Mouse (Mus musculus) cerebellum, postnatal 25 days (tissue): Measurements from ENCODE around the gene Hoxc4.

Experiments used
- DNase-seq, 2 experiments: peaks; one replicate each; pipeline ENCODE4 v3.0.0; 2021; ENCODE audit warnings: mixed read lengths in 2 of 2

The Hoxc4 gene

DNA sequence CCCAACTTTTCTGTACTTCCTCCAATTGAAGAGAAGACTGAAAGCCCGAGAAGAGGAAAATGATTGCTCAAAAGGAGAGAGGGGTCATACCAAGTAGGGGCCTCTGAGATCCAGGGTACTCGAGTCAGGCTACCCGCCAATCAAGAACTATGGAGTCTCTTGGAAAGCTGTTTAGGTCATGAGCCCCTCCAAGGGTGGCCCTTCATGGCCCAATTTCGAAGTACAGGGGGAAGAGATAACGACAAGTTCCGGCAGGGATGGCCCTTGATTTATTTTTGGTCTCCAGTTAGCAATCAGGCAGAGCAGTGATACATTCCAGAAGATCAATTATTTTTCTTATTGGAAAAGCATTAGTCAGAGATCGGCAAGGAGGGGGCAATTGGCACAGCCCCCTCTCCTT lies 27.0 kb upstream of the Hoxc4 start:
- DNase-seq, result no peak

DNA sequence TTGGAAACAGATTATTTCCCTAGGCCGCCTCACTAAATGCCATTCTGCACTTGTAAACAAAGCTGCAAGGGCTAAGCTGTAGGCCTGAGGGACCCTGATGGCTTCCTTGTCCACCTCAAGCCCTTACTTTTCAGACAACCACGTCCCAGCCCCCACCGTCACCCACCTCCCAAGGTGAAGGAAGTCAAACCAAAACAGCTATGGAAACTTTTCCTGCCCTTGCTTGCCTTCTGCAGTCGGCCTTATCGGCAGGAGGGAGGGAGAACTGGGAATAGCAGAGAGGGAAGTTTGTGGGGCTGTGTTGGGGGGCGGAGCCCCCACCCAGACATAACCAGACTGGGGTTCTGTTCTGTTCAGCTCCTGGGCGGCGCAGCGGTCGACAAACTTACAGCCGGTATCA lies 26.5 kb upstream of the Hoxc4 start:
- DNase-seq, result no peak

DNA sequence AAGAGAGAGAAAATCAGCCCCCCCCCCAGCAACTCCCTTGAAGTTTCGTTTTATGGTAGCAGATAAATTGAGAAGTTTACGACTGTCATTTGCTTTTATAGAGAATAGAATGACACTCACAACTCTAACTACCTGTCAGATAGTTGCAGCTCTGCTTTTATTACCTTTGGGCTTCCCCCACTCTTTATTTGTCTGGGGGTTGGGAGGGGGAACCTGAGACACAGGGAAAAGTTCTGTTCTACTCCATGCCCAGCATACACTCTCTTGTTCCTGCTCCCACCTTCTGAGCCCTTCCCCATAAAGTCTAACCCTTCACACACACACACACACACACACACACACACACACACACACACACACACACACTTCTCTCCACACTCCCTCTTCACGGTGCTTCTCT lies 25.9 kb upstream of the Hoxc4 start:
- no peak for DNase-seq

DNA sequence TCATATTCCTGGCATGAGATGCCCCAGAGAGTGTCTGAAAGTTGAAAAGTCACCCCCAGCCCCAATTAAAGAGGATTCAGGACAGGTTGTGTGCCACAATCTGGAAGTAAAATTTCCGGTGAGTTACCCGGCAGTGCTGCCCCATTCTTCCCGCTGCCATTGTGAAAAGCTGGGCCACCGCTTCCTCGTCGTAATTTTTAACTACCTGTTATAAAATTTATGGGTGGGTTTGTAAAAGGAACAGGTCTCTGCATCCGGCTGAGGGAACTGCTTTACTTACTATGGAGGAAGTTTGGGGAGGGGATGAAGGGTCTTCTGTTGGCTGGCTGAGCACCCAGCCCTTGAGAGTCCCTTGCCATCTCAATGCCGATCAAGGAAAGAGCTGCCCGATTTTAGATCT lies 22.2 kb upstream of the Hoxc4 start:
- DNase-seq, result no peak

DNA sequence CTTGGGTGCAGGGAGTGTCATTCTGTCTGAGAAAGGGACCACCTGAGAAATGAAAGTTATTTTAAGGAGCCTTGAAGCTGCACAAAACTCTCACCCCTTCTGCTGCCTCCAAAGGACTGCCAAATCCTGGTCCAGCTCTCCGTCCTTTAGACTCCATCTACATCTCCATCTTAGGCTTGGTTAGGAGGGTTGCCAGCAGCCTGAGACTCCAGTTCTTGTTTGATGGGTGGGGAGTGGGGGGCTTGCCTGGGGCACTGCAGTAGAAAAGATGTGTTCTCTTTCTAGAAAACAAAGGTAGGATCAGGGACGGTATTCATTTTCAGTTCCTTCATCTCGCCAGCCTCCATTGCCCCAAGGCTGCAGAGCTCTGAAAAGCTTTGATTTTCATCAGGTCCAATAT lies 21.3 kb upstream of the Hoxc4 start:
- DNase-seq, result no peak

DNA sequence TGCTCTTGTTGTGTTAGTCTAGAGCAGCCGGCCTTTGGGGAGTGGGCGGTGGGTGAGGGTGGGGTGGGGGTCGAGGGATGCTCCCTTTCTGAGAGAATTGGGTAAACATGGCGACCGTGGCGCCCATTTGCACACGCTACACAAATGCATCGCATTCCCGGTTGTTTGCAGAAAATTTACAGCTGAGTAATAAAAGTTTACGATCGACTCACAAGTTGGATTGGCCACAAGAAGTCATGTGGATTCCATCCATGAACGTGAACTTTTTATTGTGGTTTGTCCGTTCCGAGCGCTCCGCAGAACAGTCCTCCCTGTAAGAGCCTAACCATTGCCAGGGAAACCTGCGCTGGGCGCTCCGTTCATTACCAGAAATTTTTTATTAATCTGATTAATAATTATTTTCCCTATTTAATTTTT lies 20.8 kb upstream of the Hoxc4 start, which contains the start of gene Hoxc6:
TSS of gene Hoxc6 (plus strand) at position 319 of the 417 bp plus-strand sequence.
- no peak for DNase-seq

DNA sequence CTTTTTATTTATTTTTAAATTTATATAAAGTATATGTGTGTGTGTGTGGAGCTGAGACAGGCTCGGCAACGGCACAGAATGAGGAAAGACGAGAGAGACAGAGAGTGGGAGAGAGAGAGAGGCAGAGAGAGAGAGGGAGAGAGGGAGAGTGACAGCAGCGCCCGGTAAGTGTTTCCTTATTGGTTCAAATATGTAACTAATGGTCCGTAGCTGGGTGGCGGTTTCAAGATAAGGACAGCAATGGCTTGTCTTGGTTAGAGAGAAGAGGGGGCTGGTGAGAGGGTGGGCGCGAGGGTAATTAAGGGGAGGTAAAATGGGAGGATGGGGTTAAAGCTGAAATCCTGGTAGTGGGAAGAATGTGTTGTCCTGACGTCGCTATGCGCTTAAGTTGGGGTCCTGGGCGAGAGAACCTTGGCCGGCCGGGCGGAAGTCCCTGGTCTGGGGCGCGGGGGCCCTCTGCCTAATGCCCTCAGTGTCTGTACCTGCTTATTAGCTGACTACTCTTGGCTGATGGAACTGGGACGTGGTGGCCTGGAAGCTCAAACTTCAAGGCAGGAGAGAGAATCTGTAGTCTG lies 20.0 kb upstream of the Hoxc4 start:
- no peak for DNase-seq

DNA sequence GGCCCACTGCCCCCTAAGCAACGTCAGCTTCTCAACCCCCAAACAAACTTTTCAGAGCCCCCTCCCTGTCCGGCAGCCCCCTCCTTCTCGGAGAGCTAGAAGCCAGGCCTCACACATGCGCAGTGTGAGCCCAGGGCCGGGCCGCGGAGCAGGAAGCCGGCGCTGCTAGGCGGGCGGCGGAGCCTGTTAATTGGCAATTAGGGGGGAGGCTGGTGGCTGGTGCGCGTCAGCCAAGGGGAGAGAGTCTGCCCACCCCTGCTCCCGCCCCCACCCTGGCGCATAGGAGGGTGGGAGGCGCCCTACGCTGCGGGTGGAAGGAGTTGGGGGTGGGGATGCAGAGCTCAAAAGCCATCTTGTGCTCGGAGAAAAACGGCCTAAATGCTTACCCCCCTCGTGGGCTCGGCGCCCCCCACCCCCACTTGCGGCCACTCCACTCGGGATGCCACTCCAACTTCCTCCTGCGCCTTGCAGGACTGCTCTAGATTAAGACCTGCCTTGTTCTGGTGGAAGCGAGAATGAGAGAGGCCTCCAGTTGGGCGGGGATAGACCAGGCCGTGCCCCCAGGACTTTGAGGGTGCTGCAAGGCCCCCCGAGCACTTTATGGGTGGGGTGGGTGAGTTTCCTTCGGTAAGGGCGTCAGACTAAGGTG lies 19.4 kb upstream of the Hoxc4 start:
- DNase-seq, result peak; percentile 54 to 69

DNA sequence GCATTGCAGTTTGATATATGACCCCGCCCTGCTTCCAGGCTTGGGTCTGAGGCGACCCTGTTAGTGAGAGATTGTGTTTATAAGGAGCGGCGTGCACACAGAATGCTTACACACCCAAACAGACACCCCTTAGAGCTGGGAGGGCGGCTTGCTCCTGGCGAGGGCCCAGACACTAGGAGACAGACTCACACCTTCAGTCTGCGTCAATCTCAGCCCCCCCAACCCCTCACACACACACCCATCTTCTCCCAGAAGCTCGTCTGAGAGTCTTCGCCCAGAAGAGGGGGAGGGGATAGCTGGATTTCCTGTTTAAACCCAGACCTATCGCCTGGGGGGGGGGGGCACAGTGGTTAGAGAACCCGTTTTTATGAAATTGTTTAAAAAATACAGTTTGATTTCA lies 18.8 kb upstream of the Hoxc4 start:
- DNase-seq, result no peak

DNA sequence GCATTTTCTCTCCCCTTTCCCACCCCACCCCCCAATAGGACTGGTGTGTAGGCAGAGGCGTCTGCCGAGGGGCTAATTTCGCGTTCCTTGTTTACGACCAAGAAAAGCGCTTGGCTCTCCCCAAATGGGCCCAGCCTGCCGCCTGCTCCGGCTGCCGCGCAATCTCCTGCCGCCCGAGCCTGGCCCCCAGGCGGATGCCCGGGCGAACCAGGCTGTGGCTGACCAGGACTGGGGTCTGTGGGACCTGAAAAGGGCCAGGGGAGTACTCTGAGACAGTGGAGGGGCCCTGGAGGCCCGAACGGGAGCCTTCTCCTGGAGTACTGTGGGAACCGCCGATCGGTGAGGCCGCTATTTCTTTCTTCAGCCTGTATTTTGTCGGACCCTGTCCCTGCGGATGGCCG lies 18.2 kb upstream of the Hoxc4 start:
- no peak for DNase-seq

DNA sequence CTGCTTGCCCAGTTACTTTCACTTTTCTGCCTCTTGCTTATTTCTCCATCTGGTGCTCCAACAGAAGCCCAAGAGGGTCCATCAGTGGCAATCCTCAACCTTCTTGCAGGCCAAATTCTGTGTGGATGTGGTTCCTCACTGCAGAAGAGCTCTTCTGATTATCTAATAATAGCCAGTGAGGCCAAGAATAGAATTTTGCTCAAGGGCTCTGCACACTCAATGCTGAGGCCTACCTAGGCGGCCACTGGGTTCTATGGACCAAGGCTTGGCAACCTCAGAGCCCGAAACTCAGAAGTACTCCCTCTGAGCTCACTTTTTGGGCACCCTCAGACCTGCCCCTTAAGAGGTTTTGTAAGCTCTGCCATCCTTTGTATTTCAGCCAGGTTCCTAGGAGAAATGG lies 17.4 kb upstream of the Hoxc4 start:
- no peak for DNase-seq

DNA sequence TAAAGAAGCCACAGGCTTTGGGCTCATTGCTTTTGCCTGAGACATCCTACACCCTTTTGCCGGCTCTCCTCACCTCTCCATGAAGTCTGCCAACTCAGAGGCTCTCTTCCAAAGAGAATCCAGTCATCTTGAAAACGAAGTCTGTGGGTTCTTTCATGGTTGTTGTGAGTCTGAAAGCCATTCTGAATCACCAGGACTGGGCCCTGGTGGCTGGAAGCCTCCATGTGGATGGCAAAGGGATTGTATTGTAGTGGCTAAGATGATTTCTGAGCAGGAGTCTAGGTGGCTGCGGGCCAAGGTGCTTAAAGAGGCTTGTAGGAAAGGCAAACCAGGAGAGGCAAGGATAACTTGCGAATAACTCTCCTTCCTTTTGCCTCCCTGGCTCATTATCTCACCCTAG lies 16.6 kb upstream of the Hoxc4 start:
- DNase-seq, result no peak

DNA sequence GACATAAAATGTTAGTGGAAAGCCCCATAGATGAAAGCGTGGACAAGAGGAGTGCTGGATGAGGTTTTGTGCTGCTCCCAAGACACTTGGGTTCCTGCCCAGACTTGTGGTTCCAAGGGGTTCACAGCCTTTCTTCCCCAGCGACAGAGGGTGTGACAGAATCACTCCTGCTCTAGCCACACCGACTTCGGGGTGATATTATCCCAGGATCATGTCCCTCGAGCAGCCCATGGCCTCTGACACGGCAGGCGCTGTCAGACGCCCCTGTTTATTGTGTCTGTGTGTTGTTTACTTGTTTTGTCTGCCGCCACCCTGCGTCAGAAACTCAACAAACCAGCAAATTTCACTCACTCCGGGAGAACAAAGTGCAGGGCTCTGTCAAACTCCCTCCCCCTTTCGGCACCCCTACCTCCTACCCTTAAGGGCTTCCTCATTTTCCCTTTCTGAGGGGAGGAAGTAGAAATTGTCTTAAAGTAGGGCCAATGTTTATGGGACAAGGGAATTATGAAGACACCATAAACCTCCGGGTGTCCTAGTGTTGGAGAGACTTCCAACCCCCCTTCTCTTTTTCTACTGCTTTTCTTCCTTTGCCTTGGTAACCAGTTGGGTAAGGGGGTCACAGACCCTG lies 15.8 kb upstream of the Hoxc4 start:
- DNase-seq, result no peak

DNA sequence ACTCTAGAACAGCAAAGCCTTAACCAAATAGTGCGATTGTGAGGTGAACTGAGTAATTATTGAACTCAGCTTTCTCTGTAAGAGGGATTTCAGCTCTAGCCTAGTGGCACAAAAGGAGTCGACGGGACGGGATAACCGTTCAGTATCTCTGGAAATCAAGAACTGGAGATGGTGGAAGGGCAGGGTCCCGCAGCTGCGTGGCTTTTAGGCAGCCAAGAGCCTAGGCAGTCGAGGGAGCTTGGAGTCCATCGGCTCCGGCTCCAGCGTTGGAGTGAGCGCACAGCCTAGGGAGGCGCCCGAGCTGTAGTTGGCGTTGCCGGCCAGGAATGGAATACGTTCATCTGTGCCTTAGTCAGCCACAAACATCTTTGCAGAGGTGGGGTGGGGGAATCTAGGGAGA lies 13.4 kb upstream of the Hoxc4 start:
- no peak for DNase-seq

DNA sequence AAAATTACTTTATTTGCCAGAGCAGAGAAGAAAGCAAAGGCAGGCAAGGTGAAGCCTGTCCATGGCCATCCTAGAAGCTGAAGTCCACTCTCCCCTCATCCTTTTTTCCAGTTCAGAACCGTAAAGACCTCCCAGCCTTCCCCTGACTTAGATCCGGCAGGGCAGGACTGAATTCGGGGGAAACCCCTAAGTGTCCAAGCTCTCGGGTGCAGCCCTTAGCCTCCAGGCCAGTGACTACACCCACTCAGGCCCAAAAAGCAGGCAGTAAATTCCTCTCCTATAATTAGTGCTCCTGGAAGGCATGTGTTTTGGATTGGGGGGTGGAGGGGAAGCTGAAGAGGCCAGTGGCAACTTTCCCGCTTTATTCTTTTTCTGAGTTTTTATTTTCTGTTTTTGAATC lies 12.9 kb upstream of the Hoxc4 start:
- DNase-seq, result no peak

DNA sequence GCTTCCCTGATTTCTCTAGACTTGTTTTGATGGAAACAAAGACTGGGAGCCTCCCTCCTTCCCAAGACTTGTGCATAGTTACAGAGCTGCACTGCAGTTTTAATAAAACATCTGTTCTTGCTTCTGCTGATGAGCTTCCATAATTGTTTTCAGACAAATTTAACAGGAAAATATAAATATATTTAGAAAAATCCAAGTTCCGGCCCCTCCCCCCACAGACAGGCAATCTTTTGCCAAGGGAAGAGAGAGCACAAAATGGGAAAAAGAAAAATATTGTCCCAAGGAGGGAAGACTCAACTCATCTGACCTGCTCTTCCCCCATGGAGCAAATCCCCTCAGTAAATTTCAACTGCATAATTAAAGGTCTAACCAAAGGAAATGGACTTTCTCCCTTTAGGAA lies 12.4 kb upstream of the Hoxc4 start:
- no peak for DNase-seq

DNA sequence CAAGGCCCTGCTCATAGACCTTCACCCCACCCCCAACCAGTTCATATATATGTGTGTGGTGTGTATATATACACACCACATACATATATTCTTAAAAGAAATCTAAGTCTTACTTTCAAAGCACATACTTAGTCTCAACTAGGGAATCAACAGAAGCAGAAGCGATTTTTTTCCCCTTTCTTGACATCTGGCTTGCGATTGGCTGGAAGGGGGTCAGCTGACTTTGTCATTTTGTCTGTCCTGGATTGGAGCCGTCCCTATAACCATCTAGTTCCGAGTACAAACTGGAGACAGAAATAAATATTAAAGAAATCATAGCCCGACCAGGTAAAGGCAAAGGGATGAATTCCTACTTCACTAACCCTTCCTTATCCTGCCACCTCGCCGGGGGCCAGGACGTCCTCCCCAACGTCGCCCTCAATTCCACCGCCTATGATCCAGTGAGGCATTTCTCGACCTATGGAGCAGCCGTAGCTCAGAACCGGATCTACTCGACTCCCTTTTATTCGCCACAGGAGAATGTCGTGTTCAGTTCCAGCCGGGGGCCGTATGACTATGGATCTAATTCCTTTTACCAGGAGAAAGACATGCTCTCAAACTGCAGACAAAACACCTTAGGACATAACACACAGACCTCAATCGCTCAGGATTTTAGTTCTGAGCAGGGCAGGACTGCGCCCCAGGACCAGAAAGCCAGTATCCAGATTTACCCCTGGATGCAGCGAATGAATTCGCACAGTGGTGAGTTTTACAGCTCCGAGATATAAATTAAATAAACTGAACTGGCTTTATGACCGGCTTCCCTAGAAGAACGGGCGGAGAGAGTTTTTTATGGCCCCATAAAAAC lies 9.2 kb upstream of the Hoxc4 start:
- no peak for DNase-seq

DNA sequence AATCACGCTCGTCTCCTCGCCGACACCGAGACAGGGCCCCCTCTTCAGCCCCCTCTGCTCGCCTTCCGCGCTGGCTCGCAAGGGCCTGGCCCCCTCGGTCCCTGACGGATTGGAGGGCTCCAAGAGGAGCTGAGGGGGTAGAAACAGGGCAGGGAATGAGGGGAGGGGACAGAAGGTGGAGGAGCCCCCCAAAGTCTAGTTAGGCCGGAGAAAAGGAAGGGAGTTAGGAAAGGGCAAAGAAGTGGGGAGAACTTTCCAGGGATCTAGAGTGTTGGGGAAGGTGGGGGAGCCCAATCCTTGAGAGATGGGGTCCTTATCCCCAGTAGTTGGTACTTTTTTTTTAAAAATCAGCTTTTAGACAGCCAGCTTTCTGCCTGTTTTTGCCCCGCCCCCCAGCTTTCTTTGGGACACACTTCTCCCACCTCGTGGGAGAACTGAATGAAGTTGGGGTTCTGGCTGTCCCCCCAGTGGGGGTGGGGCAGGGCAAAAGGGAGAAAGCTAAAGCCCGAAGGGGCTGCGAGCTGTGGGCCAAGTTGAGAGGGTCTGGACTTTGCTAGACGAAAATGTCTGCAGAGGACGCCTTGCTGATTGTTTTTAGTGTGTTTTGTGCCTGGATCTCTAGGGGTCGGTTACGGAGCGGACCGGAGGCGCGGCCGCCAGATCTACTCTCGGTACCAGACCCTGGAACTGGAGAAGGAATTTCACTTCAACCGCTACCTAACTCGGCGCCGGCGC lies 8.5 kb upstream of the Hoxc4 start:
- no peak for DNase-seq

DNA sequence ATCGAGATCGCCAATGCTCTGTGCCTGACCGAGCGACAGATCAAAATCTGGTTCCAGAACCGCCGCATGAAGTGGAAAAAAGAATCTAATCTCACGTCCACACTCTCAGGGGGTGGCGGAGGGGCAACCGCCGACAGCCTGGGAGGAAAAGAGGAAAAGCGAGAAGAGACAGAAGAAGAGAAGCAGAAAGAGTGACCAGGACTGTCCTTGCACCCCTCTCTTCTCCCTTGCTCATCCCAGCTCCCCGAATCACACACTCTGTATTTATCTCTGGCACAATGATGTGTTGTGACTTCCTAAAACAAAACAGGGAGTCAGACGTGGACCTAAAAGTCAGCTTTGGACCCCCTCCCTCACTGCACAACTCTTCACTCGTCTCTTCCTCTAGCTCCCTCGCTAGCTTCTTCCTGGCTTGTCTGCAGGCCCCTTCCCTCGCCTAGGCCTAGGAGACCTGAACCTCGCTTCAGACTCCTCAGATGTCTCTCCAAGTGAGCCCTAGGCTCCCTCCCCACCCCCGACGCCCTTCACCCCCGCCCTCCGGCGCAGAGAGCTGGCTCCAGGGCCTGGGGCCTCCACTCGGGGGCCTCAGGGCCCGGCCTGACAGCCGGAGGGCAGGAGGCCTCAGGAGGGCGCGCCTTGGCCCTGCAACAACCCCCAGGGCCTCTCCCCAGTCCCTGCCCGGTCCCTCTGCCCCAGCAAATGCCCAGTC lies 7.7 kb upstream of the Hoxc4 start:
- no peak for DNase-seq

DNA sequence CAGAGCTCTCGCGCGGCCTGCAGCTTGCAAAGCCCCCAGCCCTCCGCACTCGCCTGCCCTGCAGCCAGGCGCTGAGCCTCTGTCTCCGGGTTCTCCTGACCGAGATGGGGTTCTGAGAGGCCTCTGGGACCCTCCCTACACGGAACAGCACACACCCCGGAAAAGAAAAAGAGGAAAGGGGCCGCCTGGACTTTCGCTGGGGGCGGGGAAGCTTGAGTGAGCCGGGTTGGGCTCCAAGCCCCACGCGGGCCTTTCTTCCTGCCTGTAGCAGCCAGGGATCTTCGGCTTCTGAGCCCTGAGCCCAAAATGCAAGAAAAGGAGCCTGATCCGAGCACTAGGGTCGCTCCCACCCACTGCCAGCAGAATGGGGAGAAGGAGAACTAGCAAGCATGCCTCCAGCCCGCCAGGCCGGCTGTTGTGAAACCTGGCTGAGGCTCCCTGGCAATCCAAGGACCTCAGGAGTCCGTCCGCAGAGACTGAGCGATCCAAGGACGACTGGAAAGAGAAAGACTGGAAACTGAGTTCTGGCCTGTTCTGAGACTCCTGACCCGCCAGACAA lies 6.7 kb upstream of the Hoxc4 start:
- DNase-seq, result no peak

DNA sequence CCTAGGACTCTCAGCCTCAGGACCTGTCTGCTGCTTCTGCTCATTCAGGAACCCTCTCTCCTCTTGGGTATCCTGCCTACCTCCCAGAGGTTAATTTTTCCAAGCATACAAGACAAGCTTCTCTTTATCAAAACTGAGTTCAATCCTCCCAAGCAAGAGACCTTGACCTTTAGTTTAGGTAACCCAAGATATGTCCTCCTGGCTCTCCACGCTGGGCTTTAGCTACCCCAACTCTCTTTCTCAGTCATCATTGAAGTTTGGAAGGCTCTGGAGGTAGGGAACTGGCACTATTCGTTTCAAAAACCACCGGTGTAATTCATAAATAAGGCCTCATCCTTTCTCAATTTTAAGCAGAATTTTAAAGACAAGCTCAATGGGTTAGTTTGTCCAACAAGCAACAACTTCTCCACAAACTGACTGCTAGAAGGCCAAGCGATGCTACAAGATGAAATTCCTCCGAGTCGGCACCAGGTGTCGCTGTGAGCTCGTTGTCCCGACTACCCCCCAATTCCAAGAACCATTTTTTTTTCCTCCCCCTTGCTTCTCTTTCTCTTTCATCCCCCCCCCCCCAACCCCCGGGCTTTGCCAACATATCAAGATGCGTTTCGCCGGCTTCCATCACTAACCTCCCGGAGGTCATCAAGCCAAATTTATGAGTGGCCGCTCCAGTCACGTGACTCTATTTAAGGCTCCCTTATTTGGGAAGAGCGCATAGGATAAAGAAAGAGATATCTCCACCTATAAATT lies 5.3 kb upstream of the Hoxc4 start:
- peak; percentile 48 to 61 for DNase-seq
